Mouse (Mus musculus): ENCODE measurements around the gene Lama2. TPM values are rescaled to one million over a fixed set of nuclear protein-coding genes. Genes with fewer than 3 reads are reported as not detected.

The Lama2 gene
- total RNA-seq, 2 experiments from 2014 or later = 128 to 140 TPM

DNA sequence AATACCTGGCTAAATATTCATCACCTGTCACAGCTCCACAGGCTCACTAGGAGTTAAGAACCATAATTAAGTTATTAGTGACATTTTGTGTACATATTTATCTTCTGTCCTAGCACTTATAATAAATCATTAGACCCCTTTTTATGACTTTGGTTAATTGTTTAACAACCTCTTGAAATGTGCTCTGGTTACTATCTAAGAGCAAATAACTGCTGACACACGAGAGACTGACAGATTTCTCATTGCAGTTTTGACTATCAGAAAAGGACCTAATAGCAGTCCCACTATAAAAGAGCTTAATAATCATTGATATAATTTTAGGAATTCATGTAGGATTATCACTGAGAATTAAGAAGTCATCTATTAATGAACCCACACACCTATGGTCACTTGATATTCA, 421.1 kb downstream of the Lama2 start:
- intact Hi-C loops (cut with DNase I; ENCODE audit: low total_unique reads) = no loop called here
- no peak for DNase-seq

DNA sequence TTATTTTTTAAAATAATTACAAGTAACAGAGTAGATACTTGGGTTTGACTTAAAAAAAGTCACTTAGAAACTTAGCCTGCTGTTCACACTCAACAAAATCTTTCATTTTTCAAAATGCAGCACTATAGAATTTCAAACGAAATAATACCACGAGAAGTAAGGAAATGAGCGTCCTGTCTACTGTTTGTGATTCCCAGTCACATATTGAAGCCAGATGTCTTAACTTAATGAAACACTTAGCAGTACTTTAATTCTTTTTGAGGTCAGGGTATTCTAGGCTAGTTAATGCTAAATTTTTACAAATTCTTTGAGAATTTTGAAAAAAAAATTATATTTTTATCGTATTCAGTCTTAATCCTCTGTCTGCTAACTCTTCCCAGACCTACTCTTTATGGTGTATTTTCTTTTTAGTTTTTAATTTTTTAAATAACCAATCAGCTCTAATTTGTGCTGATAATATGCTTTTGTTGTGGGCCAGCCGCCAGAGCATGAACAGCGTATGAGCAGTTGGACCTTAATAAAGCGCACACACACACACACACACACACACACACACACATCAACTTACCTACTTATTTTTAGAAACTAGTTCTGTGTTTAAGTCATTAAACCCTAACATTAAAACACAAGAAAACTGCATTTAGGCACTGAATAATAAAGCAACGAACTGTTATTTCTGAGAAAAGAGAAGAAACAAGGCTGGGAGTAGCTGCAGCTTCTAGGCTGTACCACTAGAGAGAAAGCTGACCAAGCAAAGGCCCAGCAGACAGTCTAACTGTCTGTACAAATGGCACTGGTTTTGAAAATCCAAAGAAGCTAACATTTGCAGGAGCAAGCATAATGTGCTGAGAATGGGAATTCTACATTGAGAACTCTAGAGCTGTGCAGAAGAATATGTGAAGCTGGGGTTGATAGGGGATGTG, 425.3 kb downstream of the Lama2 start:
- DNase-seq = no peak
- intact Hi-C loops (cut with DNase I; ENCODE audit: low total_unique reads) = no loop called here

DNA sequence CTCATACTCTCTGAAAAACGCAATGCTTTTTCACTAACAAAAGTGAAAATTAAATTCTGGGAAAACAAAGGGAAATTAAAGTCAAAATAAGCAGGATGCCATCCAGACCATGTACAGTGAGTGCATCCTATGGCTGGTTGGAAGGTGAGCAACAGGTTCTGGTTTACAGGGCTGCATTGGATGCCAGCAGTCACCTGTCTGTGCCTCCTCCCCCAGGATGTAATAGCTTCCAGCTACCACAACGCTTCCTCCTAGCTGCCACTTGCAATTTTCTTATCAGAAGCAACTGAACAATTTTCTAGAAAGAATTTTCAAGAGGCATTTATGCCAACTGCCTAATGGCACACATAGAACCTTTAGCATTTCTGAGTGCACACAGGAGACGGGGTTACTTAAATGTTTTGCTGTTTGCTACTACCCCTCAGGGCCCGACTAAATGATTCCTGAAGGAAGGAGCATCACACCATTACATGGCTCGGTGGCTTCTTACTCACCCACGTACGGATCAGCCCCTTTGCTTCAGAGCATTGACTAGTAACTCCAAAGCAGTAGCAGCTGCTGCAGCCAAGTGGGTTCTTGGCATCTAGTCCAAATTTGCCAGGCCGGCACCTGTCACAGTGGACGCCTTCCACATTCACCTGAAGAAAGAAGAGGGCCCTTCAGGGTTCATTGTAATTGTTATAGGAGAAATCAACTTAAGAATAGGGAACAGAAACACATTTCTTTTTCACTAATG, 430.8 kb downstream of the Lama2 start:
- intact Hi-C loops (cut with DNase I; ENCODE audit: low total_unique reads) = no loop called here
- peak; percentile 6 for DNase-seq

DNA sequence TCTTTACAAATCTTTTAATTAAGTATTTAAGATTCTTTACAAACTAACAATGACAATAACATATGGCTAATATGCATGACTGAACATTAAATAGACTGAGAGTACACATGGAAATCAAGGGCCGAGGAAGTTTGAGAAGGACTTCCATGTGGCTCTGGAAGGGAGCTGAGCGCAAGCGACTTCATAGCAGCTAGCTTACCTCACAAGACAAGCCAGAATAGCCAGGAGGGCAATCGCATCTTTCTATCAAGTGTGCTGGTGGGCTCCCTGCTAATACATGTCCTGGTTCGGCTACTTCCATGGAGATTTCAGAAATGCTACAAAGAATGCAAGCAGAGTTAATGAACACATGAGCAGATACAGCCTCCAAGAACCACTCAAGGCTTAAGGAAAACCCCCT, 435.4 kb downstream of the Lama2 start:
- intact Hi-C loops (cut with DNase I; ENCODE audit: low total_unique reads) = no loop called here
- no peak for DNase-seq

DNA sequence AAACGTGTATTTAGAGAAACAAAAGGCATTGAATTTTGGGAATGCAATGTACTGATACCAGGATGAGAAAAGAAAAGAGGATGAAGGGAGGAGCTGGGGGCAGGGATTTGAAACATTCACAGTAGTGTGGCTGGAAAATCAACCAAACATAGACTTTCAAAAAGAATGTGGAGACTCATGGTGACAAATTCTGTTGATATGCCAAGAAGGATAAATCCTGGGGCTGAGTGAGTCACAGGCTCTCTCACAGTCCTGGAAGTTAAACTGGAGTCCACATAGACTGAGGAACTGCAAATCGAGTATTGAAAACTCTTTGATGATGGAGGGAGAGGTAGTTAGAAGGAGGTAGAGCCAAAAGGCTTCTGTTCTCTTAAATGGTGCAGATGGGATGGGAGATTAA, 445.3 kb downstream of the Lama2 start:
- intact Hi-C loops (cut with DNase I; ENCODE audit: low total_unique reads) = no loop called here
- DNase-seq = no peak

DNA sequence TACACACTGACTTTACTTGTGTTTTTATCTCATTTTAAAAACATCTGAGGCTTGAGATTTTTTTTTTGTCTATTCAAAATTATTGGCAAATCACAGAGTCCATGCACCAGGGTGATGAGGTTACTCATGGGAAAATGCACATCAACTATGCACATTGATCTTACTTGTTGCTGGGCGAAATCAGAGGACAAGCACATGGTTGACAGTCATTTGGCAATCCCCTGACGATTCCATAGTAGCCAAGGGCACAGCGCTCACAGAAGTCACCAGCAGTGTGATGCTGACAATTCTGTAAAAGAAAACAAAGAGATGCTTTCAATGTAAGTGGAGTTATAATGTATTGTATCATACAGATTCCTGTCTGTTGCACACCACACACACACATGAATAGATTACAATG, 454.8 kb downstream of the Lama2 start:
- intact Hi-C loops (cut with DNase I; ENCODE audit: low total_unique reads) = no loop called here
- no peak for DNase-seq

DNA sequence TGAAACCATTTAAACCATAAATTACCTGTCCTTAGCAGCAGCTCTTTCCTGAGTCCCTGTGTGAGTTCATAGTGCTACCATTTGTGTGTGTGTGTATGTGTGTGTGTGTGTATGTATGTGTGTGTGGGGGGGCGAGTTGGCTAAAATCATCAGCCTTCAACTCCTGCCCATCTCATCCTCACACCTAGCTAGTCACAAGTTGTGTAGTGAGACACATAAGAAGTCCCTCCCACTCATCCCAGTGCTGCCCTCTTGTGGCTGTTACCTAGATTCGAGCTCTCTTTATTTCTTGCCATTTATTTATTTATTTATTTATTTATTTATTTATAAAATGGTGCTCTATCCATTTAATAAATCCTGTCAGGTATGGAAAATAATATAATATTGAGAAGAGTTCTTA, 457.2 kb downstream of the Lama2 start:
- intact Hi-C loops (cut with DNase I; ENCODE audit: low total_unique reads) = no loop called here
- DNase-seq = no peak

DNA sequence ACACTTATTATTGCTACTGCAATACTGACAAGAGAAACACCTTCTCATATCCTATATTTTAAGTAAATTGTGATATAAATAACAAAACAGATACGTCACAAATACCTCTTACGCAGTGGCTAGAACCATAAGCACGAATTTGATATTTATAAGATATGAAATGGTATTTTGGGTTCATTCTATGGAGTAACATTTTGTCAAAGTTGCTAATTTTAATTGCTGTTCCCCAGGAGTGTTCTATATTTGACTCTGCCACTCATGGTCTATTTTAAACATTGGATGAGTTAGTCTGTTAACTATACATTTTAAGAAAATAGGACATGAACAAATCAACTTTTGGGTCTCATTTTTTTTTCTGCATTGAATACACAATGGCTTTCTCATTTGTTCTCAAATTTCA, 469.3 kb downstream of the Lama2 start:
- intact Hi-C loops (cut with DNase I; ENCODE audit: low total_unique reads) = no loop called here
- no peak for DNase-seq

DNA sequence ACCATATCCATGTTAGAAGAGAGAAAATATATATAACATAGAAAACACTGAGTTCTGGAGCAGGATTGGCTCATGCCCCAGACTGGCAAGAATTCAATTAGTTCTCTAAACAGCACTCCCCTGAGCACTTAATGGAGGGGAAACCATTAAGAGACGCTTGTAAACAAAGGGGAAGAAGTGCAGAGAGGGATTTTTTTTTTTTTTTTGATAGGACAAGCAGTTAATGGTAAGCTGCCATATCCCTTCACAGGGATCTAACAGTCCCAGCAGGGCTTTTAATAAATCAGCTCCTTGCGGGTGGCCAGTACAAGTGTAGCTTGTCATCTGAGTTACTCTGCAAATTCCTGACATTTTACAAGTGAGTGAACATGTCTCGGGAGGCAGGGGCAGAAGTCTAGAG, 479.1 kb downstream of the Lama2 start:
- no peak for DNase-seq
- intact Hi-C loops (cut with DNase I; ENCODE audit: low total_unique reads) = no loop called here

DNA sequence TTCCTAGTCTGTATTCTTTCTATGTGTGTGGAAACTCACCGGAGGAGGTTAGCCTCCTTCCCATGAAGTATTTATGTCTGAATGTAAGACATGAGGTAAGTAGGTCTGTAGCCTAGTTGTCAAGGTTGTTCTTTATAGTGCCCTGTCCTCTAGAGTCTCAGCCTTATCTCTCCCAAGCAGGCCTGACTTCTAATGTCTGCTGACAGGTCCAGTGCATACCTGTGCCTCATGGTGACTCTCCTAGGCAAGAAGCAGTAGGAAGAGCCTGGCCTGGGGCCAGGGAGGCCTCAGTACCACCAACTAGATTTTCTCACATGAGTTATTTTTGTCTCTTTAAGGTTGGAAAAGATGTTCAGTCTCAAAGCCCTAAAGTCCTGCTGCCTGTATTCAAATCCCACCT, 483.8 kb downstream of the Lama2 start:
- no peak for DNase-seq
- intact Hi-C loops (cut with DNase I; ENCODE audit: low total_unique reads) = no loop called here

DNA sequence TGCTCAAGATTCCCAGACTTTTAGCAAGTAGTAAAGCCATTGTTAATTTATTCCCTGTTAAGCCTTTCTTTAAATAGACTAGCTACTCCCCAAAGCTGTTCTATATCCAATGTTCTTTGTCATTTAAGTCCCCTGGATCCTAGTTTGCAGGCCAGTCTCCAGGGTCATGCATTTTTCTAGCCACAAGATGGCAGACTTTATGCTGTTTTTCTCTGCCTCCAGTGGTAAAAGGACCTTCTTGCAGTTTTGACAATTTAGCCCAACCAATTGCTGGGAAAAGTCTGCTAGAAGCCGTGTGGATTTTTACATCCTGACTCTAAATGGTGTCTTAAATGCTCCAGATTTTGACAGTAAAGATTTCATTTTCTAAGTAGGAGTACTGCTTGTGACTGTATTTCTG, 486.4 kb downstream of the Lama2 start:
- DNase-seq = peak; percentile 11
- intact Hi-C loops (cut with DNase I; ENCODE audit: low total_unique reads) = no loop called here

DNA sequence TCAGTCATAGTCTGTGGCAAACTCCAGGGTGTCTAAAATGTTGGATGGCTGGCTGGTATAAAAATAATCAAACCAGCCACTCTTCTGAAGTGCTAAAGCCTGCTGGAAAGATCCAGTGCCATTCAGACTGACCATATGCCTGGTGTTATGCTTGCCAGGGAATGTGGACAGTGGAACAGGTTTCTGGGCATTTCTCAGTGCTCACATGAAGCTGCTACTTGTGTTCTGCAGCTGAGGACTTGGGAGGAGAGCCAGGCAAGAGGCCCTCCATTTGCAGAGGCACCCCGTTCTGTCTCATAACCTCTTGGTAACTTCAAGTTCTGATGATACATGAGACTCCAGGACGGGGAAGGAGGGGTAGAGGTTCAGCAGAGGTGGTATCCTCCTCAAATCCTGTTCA, 492.1 kb downstream of the Lama2 start:
- intact Hi-C loops (cut with DNase I; ENCODE audit: low total_unique reads) = loop anchor here (5.0 kb wide), 1 partner anchor 630 kb away; no protein-coding TSS in a partner anchor

DNA sequence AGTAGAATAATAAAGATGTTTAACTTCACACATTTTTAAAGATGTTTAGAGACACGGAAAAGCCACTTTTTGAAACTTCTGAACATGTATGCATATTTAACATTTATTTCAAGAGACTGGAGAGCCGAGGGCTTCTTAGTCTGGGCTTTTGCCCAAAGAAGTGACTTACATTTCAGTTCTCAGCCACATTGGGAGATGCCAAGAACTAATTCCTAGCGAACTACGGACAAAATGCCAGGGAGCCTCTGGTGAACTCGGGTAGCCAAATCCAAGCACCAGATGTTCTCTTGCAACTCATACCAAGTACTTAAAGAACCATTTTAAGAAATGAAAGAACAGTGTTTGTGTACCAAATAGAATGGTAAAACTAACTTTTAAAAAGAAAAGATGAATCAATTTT, 495.8 kb downstream of the Lama2 start:
- intact Hi-C loops (cut with DNase I; ENCODE audit: low total_unique reads) = no loop called here
- DNase-seq = no peak

More for the DNA sequence above, 492.1 kb downstream of the Lama2 start:
- no peak for DNase-seq

DNA sequence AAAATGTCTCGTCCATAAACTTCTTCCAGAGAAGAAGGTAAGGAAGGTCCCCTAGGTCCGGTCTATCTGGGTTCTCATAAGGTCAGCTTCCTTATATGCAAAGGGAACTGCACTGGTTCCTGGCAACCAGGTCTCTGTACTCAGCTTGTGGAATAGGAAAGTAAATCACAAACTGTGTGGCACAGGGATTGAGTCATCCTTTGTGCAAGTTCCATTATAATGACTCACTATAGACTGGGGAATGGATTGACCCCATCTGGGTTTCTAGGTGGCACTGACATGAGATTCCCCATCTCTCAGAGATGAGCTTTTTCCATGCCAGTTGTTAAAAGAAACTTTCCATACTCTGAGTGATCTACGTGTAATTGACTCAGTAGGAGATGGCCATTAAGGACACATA, 501.7 kb downstream of the Lama2 start:
- intact Hi-C loops (cut with DNase I; ENCODE audit: low total_unique reads) = no loop called here
- no peak for DNase-seq

DNA sequence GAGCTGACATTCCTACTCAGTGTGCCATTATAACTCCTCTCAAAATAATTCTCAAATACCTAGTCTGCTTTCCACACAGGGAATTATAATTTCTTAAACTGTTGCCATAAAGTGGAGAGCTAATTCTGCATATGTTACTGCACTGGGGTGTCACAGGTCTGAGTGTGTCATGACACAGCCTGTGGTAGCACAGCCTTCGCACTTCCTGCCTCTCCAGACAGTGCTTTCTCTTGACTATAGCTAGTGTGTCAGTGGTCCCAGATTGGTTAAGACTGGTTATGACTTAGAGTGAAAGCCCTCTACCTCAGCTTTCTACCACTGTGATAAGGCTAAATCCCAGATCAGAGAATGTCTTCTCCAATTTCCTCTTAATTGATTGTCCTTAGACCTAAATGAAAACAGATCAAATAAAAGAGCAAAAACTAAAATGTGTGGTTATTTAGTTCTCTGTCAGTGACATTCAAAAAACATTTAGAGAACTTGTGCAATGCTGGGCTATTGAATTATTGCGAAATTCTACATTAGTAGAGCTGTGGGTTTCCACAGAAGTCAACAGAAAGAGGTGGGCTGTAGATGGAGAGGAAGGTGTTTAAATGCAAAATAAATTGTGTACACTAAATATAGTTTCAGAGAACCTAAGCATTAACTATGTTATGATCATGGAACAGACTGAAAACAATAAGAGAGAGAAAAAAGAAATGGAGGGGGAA, 502.5 kb downstream of the Lama2 start:
- intact Hi-C loops (cut with DNase I; ENCODE audit: low total_unique reads) = no loop called here
- no peak for DNase-seq

DNA sequence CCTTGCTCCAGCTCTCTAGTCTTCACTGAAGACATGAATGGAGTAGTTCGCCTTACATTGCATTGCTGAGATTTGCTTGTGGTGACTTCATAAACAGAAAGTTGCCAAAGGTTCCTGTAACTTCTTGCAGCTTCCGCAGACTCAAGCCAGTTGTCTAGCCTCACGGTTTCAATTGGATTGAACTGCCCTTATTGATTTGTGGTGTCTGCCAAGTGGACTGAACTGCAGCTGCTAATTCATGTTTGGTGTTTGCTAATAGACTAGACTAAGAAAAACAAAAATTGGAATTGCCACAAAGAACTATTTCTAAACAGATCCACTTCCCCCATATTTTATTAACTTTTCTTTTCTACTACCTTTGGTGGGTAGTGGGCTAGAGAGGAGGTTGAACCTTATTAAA, 505.4 kb downstream of the Lama2 start:
- intact Hi-C loops (cut with DNase I; ENCODE audit: low total_unique reads) = no loop called here
- DNase-seq = no peak

DNA sequence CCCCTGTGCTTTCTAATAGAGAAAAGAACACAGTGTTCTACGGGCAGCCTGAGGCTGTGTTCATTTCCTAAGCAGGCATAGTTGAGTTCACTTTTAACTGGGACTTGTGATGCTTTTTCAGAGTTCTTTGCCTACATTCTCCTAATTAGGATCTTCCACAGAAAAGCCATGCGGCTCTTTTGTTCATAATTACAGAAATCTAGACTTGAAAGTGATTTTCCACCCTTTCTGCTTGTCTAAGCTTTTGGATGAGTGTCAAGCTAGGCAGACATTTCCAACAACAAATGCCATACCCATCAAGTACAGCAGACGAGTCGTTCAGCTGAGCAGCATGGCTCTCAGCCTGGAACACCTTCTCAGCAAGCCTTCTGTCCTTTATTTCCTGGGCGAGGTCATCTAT, 515.7 kb downstream of the Lama2 start:
- intact Hi-C loops (cut with DNase I; ENCODE audit: low total_unique reads) = no loop called here
- DNase-seq = no peak

DNA sequence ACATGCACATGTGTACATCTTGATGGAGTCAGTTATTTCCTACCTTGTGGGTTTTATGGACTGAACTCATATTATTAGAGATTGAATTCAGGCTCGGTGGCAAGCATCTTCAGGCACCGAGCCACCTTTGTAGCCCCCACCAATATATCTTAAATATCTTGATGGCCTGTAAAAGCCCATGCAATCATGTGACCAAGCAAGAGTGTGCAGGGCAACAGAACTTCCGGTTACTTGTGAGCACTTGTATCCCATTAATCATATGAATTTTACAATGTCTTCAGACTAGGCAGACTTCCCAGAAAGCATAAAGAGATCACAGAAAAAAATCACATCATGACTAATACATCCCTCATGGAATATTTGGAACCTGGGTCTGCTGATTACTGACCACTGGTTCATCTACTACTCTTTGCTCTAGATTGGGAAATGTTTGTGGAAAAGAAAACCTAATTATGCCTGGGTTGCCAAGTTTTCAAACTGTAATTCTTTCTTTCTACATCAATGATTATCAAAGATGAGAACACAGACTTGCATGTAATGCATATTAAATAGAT, 517.7 kb downstream of the Lama2 start:
- DNase-seq = no peak
- intact Hi-C loops (cut with DNase I; ENCODE audit: low total_unique reads) = no loop called here

DNA sequence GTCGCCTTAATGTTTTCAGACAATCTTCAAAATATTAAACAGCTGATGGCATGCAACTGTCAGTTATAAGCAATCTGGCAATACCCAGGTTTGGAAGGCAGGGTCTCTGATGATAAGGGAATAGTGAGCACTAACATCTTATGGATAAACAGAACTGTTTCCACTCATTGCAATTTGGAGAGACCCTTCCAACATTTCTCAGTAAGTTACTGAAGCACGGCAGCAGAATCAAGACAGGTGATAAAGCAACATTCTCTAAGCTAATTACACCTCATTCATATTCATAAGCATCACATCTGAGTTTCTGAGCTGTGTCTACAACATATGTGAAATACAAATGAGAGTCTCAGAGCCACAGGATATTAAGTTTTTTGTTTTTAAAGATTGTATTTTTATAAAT, 542.4 kb downstream of the Lama2 start:
- intact Hi-C loops (cut with DNase I; ENCODE audit: low total_unique reads) = no loop called here
- no peak for DNase-seq

DNA sequence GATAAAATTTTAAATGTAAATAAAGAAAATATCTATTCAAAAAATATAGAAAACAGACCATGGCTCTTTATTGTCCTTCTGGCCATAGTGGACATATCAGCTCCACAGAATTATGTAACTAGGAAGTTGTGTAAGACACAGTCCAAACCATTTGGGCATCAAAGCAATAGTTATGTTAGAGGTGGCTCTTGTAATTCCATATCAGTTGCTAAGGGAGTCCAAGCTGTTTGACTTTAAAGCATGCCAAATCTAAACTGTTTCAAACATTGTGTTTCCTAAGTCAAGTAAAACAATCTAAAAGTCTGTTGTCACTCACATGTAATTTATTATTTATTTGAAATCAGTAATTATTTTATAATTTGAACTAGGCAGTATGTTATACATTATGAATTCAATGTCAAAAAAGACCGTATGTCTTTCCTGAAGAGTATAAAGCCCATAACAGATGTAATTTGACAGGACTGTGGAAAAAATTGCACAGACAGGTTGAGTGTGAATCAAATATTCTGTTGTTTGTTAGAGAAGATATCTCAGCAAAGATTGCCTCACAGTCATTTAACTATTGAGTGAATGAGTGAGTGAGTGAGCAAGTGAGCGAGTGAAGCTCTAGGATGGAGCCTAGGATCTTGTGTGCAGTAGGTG, 550.6 kb downstream of the Lama2 start:
- DNase-seq = no peak
- intact Hi-C loops (cut with DNase I; ENCODE audit: low total_unique reads) = no loop called here
